Mouse (Mus musculus) testis, postnatal 14 days (tissue): ENCODE results near the gene Olfr830.
"Not testable (repeated sequence)": the region's sequence is repeated elsewhere in the genome, so short reads cannot be mapped to it uniquely, and the experiment has no call there.

ENCODE experiments used
- DNase-seq: peaks from one replicate; pipeline ENCODE4 v3.0.0; 2021; ENCODE audit warnings: low spot score

The Olfr830 gene

GRCm38 (mm10) chr9:18874393-18874792 is at the start of gene Olfr830:
Gene Olfr830 (plus strand): TSS chr9:18874693.
- DNase-seq: no peak

- DNase-seq: no peak
These were observed 19.9 kb upstream of the Olfr830 start, which contains the start of gene Olfr829 for GRCm38 (mm10) chr9:18854633-18855032. Gene Olfr829 (plus strand): TSS chr9:18854933.

GRCm38 (mm10) chr9:18907699-18908098 is 33.2 kb downstream of the Olfr830 start:
- not testable (repeated sequence) for DNase-seq

- DNase-seq: not testable (repeated sequence)
These were observed 53.4 kb downstream of the Olfr830 start for GRCm38 (mm10) chr9:18927921-18928320.
